Mouse (Mus musculus) myocyte (in vitro differentiated cells): ENCODE measurements around the gene Vax1.

ENCODE experiments used
- E2F4 ChIP-seq: IDR thresholded peaks from one replicate; pipeline ENCODE4 v1.6.1; 2011; ENCODE audit warnings: mild to moderate bottlenecking, control low read depth, moderate library complexity; ENCODE audit not compliant: insufficient read depth
- MAX ChIP-seq: IDR thresholded peaks from one replicate; pipeline ENCODE4 v1.6.1; 2011; ENCODE audit warnings: low read depth, mild to moderate bottlenecking, control low read depth
- POLR2A ChIP-seq: IDR thresholded peaks from one replicate; pipeline ENCODE4 v1.6.1; 2011; ENCODE audit warnings: low read depth, mild to moderate bottlenecking, control low read depth, moderate library complexity; ENCODE audit not compliant: insufficient read length
- REST ChIP-seq: IDR thresholded peaks from one replicate; pipeline ENCODE4 v1.6.1; 2011; ENCODE audit warnings: mild to moderate bottlenecking, control low read depth, moderate library complexity; ENCODE audit not compliant: insufficient read depth, insufficient read length
- TCF12 ChIP-seq: IDR thresholded peaks from one replicate; pipeline ENCODE4 v1.6.1; 2011; ENCODE audit warnings: mild to moderate bottlenecking, control low read depth; ENCODE audit not compliant: poor library complexity, insufficient read depth, severe bottlenecking
- USF1 ChIP-seq: IDR thresholded peaks from one replicate; pipeline ENCODE4 v1.6.1; 2011; ENCODE audit warnings: low read depth, mild to moderate bottlenecking, control low read depth, moderate library complexity

DNA sequence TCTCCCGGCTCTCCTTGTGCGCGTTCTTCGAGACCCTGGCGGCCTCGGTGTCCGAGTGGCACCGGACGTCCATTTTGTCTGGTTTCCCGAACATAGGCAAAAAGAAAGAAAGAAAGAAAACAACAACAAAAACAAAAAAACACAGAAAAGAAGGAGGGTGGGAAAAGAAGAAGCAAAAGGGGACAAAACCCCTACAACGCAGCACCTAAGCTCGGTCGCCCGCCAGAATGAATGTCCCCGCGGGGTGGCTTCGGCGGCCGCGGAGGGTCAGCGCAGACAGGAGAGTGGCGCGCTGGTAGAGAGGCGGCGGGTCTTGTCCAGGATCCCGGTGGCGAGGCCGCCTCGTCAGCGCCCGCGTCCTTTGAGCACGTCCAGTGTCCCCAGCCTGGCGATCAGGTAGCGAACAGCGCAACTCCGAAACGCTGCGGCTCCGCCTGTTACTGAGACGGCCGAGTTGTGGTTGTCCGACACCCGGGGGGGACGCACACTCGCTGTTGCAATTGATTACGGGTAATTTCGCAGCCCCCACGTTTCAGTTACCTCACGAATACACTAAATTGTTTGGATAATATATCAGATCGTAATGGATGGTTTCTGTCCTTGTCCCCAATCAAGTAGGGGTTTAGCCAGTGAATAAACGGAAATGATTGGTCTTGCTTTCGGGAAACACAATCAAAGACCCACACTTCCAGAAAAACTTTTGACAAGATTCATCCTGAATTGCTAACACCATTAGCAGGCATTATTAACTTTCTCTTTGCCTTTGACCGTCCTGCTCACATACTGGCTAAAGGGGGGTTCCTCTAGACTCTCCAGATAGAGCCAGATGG is at the start of gene Vax1:
- TF ChIP-seq E2F4 (no peak), POLR2A (no peak), MAX (no peak), TCF12 (no peak), USF1 (no peak), REST (no peak)
